Mouse (Mus musculus): ENCODE results near the gene Uimc1.

DNA sequence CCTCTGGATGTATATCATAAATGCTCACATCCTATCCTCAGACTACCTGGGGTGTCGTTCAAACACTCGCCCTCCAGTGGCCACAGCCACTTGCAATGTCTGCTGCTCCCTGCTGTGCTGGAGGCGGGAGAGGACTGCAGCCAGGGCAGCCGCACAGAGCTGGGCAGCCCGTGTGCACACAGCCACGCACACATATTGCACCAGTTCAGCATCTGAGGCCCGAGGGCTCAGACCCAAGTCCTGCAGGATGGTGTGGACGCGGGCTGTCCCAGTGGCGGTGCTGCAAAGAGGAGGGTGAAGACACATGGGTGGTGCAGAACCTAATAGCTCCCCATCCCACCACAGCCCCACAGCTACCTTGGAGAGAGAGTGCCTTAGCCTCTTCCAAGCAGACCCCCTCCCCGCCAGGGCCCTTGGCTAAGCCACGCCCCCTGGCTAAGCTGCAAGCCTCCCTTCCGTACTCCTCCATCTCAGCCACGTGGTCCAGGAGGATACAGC is 88.1 kb downstream of the Uimc1 start:
- TF ChIP-seq POLR2A (IDR thresholded peaks at IDR 0.05; ENCODE audit: insufficient read length, low read depth), result no peak
- no peak for TF ChIP-seq USF1 (IDR thresholded peaks at IDR 0.05; ENCODE audit: low read depth)
- no peak for TF ChIP-seq CEBPB (IDR thresholded peaks at IDR 0.05; ENCODE audit: insufficient read depth, poor library complexity, severe bottlenecking)
- no peak for TF ChIP-seq TCF12 (IDR thresholded peaks at IDR 0.05; ENCODE audit: insufficient read depth, poor library complexity, severe bottlenecking)
- no peak for TF ChIP-seq MYOD1 (IDR thresholded peaks at IDR 0.05; ENCODE audit: control insufficient read depth in 1 of 3, insufficient read length in 2 of 3, low read depth in 2 of 3)
- TF ChIP-seq SRF (IDR thresholded peaks at IDR 0.05; ENCODE audit: control insufficient read depth, insufficient read length, low read depth), result no peak
- TF ChIP-seq MAX (IDR thresholded peaks at IDR 0.05; ENCODE audit: low read depth), result no peak
- no peak for TF ChIP-seq POLR2AphosphoS2 (IDR thresholded peaks at IDR 0.05; ENCODE audit: insufficient read length, low read depth)
